Mouse (Mus musculus): ENCODE data around the gene Clec2d.
A peak's percentile ranks its signal among the peaks of the same experiment; 100 is the strongest.
"Not testable (repeated sequence)": the region's sequence is repeated elsewhere in the genome, so short reads cannot be mapped to it uniquely, and the experiment has no call there.

The Clec2d gene

DNA sequence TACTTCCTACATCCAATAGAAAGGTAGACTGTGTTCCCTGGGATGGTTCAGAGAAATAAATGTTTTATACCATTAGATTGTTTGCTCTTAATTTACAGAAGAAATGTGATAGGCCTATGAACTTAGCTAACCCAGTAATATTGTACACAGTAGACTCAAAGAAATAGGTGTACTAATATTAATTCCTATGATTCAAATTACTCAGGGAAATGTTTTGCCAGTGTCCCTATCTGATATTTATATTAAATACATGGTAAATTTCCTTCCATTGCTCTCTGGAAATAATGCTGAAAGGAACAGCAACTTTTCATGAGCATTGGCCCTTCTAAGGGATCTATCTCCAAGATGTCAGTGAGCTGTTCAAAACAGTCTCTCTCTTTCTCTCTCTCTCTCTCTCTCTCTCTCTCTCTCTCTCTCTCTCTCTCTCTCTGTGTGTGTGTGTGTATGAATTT is 6.8 kb downstream of the Clec2d start:
- DNase-seq (ENCODE audit: low read depth, low spot score), result no peak

GRCm38 (mm10) chr6:129187816-129188215 is 7.4 kb downstream of the Clec2d start:
- DNase-seq (ENCODE audit: low read depth, low spot score), result not testable (repeated sequence)

GRCm38 (mm10) chr6:129193431-129193830 is 13.0 kb downstream of the Clec2d start:
- DNase-seq (ENCODE audit: low read depth, low spot score), result no peak

DNA sequence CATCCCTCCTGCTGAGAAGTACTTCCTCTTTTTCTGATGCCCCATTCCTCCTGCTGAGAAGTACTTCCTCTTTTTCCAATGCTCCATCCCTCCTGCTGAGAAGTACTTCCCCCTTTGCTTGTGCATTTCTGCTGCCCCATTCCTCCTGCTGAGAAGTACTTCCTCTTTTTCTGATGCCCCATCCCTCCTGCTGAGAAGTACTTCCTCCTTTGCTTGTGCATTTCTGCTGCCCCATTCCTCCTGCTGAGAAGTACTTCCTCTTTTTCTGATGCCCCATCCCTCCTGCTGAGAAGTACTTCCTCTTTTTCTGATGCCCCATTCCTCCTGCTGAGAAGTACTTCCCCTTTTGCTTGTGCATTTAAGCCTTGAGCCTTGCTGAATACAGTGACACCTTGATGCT is 19.7 kb downstream of the Clec2d start:
- DNase-seq (ENCODE audit: low read depth, low spot score), result not testable (repeated sequence)

DNA sequence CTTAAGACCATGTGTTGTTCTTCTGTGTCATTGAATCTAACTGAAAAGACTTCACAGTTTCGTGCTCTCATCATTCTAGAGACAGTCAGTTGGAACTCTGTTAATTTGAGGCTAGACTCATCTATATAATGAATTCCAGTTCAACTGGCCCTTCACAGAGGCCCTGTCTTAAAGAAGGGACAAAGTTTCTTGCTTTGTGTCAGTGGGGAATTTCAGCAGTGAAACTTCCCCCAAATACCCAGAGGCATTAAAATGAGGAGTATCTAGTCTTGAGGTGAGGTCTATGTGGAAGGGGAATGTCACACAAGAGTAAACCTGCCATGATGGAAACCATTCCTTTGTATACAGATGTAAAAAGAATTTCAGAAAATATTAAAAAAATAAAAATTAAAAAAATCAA is 21.9 kb downstream of the Clec2d start:
- DNase-seq (ENCODE audit: low read depth, low spot score), result no peak

GRCm38 (mm10) chr6:129204342-129204741 is 23.9 kb downstream of the Clec2d start:
- DNase-seq (ENCODE audit: low read depth, low spot score), result no peak

- no peak for DNase-seq (ENCODE audit: low read depth, low spot score)
Measured at GRCm38 (mm10) chr6:129204838-129205237, 24.4 kb downstream of the Clec2d start.

DNA sequence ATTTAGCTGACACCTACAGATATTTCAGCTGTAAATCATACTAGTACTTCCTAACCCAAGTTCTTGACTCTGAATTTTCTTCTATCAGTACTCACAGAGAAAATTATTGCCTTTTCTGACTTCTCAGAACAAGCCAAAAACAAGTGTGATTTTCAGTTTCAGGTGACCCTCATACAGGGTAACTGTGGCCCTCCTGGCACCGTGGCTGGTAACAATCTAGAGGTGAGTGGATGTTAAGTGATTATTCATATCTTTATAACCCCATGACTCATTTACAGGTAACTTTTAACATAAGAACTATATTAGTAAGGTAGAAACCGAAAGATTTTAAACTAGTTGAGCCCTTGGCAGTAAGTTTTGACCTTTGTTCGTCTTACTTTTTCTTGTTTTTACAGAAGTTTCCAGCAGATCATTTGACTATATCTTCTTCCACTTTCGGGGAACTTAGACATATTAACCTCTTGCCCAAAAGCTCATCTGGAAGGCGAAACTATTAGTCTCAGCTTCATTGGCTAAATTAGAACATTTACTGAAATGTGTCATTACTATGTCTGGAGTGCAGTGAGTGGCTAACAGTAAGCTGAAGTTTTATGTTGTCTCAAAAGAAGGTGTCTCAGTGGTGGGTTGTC is 28.6 kb downstream of the Clec2d start:
- DNase-seq (ENCODE audit: low read depth, low spot score), result peak; percentile 61

GRCm38 (mm10) chr6:129209785-129210446 is 29.5 kb downstream of the Clec2d start:
- no peak for DNase-seq (ENCODE audit: low read depth, low spot score)

- peak; percentile 86 for DNase-seq (ENCODE audit: low read depth, low spot score)
Measured at GRCm38 (mm10) chr6:129210447-129210790, 30.0 kb downstream of the Clec2d start.

GRCm38 (mm10) chr6:129212421-129213195 is 32.2 kb downstream of the Clec2d start:
- DNase-seq (ENCODE audit: low read depth, low spot score), result no peak

GRCm38 (mm10) chr6:129213497-129213896 is 33.1 kb downstream of the Clec2d start:
- no peak for DNase-seq (ENCODE audit: low read depth, low spot score)

GRCm38 (mm10) chr6:129214263-129214662 is 33.8 kb downstream of the Clec2d start:
- no peak for DNase-seq (ENCODE audit: low read depth, low spot score)

DNA sequence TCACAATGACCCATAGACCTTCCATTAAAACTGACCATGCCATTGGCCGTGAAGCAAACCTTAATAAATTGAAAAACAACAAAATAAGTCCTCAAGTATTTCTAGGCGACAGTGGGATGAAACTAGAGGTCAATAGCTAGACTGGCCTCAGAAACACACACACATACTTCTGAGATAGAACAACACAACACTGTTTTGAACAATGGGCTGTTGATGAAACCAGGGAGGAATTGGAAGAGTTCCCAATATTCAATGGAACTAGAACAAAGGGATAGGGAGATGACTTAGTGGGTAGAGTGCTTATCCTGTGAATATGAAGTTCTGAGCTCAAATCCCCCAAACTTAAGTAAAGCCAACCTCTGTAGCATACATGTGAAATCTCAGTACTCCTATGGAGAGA is 34.6 kb downstream of the Clec2d start:
- no peak for DNase-seq (ENCODE audit: low read depth, low spot score)

DNA sequence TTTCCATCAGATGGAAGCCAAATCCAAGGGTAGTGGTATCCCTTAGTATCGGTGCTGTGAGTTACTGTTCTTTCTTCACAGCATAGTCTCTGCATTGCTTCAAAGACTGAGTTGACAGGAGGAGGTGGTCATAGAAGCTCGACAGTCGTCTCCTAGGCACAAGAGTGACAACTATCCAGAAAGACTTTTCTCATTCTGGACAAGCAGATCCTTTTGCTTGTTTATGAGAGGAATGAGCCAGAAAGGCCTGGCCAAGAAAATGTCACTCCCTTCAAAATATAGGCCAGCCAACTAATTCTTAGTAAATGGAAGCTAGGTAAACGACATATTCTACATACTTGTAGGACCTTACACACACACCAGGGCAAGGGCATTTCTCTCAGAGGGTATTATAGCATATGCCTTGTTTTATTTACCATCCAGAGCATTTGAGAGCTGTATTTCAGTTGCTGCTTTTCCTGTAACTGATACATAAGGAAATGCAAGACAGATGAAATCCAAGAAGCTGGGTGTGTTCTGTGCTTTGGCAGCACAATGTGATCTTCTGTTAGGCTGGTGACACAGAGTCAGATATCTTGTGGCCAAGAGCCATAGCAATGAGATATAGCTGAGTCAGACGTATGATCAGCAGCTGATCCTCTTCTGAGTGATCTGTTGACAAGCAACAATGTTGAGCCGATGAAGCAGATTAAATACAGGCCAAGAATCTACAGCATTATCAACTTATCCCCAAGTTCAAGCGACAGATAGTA is 35.6 kb downstream of the Clec2d start:
- peak; percentile 53 for DNase-seq (ENCODE audit: low read depth, low spot score)

GRCm38 (mm10) chr6:129216721-129217230 is 36.4 kb downstream of the Clec2d start:
- no peak for DNase-seq (ENCODE audit: low read depth, low spot score)

DNA sequence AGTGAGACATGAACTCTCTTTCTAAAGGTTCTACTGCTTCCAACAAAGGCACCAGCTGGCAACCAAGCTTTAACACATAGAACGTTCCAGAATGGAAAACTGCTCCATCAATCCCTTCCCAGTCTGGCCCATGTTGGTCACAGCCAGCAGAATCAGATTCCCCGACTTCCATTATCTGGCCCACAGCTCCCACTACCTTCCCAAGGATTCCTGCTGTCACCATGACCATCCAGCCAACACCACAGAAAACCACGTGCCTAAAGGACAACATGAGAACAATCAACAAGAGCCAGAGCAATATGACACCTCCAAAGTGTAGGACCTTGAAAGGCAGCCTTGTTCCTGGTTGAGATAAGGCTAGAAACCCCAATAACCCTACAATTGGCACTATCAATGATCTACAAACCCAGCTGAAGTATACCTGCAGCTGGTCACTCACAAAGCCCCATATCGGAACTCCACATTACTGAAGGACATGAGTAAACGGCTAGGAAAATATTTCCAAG is 37.8 kb downstream of the Clec2d start:
- peak; percentile 12 for DNase-seq (ENCODE audit: low read depth, low spot score)

- DNase-seq (ENCODE audit: low read depth, low spot score), result peak; percentile 53
Measured at GRCm38 (mm10) chr6:129219897-129220517, 39.6 kb downstream of the Clec2d start.

- DNase-seq (ENCODE audit: low read depth, low spot score), result no peak
Measured at GRCm38 (mm10) chr6:129221053-129221452, 40.6 kb downstream of the Clec2d start.

DNA sequence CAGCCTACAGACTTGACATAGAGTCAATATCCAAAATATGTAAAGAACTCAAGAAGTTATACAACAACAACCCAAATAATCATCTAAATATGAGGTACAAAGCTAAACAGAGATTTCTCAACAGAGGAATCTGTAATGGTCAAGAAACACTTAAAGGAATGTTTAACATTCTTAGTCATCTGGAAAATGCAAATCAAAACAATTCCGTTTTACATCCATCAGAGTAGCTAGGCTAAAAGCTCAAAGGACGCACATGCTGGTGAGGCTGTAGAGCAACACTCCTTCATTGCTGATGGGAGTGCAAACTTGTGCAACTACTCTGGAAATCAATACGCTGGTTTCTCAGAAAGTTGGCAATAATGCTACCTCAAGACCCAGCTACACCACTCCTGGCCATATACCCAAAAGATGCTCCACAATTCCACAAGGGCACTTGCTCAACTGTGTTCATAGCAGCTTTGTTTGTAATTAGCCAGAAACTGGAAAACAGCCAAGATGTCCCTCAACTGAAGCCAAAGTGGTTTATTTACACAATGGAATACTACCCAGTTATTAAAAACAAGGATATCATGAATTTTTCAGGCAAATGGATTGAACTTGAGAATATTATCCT is 41.9 kb downstream of the Clec2d start:
- no peak for DNase-seq (ENCODE audit: low read depth, low spot score)

DNA sequence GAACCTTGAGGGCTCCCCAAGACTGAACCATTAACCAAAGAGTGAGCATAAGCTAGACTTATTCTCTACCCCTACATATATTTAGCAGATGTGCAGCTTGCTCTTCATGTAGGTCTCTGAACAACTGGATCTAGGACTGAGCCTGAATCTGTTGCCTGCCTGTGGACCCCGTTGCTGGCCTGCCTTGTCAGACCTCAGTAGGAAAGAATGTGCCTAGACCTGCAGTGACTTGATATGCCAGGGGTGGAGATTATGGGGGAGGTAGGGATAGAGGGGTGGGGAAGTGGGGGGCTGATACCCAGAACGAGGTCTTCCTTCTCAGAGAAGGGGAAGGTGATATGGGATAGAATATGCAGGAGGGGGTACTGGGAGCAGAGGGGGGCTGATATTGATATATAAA is 43.2 kb downstream of the Clec2d start:
- no peak for DNase-seq (ENCODE audit: low read depth, low spot score)
